Mouse (Mus musculus): ENCODE results near the gene Nav2. TPM values are rescaled to one million over a fixed set of nuclear protein-coding genes. Genes with fewer than 3 reads are reported as not detected.

Nav2 gene
- total RNA-seq, 2 experiments from 2014 or later: 116 to 131 TPM

- intact Hi-C loops (cut with DNase I): no loop called here
- no peak for DNase-seq (ENCODE audit: extremely low spot score in 1 of 2, low spot score in 2 of 2)
Measured at GRCm38 (mm10) chr7:49540181-49540580, 631.7 kb downstream of the Nav2 start.

DNA sequence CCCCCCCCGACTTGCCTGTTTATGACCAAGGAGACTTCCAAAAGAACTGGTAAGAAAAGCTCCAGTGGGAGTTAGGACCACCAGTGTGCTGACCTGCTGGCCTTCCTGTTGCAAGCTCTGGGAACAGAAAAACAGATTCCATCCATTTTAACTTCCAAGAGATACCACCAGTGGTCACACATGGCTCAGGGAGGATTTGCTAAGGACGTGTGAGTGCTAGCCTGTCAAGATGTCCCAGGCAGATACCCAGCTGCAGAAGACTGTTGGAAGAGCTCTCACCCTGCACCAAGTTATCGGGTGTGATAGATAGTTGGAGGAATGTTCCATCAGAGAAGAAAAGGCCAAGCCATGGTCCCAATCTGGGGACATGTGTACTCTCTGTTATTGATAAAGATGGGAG is 633.6 kb downstream of the Nav2 start:
- DNase-seq (ENCODE audit: extremely low spot score in 1 of 2, low spot score in 2 of 2): no peak
- intact Hi-C loops (cut with DNase I): no loop called here

DNA sequence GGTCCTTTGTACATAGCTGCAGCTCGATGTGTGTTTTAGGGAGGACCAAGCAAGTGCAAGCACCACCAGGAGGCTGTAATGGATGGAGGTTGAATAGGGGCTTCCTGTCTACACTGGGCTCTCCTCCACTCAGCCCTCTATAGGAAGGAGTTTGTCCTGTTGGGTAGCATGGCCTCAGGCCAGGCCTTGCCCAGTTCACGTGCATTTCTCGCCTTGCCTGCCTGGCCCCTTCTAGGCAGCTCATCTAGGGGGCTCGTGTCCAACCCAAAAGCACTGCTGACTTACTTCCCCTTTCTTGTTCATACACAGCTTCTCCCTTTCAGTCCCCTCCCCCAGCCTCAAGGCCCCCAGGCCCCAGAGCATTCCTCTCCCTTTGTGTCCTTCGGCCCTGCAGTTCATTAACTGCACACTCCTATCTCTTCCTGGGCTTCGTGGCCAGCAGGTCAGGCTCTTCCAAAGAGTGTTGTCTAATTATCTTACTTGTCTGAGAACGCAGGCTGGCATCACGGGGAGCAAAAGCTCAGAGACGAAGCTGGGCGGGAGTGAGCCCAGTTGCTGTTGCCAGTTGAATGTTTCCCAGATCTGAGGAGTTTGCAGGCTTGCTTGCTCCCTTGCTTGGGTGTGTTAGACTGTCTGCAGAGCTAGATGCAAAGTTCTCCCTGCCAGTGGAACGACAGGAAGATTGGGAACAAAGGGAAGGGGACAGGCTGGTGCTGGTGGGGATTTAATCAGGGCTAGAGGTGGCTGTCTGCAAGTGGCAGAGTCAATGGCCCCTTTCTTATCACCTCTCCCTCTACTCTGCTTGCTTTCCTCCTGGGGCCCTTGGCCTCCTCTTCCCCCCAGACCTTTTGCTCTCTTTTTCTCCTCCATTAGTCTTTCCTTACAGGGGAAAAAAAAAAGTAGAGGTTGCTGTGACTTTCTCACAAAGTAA is 636.5 kb downstream of the Nav2 start:
- intact Hi-C loops (cut with DNase I): no loop called here
- no peak for DNase-seq (ENCODE audit: extremely low spot score in 1 of 2, low spot score in 2 of 2)

GRCm38 (mm10) chr7:49545706-49546097 is 637.2 kb downstream of the Nav2 start:
- intact Hi-C loops (cut with DNase I): no loop called here
- DNase-seq (ENCODE audit: extremely low spot score in 1 of 2, low spot score in 2 of 2): no peak

- no peak for DNase-seq (ENCODE audit: extremely low spot score in 1 of 2, low spot score in 2 of 2)
- intact Hi-C loops (cut with DNase I): no loop called here
Measured at GRCm38 (mm10) chr7:49548397-49548796, 639.9 kb downstream of the Nav2 start.

GRCm38 (mm10) chr7:49553236-49553981 is 644.9 kb downstream of the Nav2 start:
- intact Hi-C loops (cut with DNase I): no loop called here
- DNase-seq (ENCODE audit: extremely low spot score in 1 of 2, low spot score in 2 of 2): no peak

DNA sequence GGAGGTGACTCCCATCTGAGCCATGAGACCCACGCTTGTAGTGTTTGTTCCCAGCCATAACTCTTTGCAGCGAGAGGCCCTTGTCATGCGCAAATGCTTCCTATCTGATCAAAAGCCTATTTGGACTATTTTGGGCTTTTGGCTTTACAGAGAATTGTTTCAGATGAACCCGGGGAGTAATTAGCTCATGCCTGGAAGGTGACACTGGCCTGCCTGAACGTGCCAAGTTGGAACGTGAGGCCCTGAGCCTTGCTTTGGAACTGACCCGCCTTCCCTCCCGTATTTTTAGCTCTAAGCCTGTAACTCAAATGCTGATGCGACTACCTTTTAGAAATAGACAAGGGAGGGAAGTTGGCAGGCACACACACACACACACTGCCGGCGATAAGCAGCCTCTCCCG is 649.7 kb downstream of the Nav2 start:
- intact Hi-C loops (cut with DNase I): no loop called here
- DNase-seq (ENCODE audit: extremely low spot score in 1 of 2, low spot score in 2 of 2): no peak

DNA sequence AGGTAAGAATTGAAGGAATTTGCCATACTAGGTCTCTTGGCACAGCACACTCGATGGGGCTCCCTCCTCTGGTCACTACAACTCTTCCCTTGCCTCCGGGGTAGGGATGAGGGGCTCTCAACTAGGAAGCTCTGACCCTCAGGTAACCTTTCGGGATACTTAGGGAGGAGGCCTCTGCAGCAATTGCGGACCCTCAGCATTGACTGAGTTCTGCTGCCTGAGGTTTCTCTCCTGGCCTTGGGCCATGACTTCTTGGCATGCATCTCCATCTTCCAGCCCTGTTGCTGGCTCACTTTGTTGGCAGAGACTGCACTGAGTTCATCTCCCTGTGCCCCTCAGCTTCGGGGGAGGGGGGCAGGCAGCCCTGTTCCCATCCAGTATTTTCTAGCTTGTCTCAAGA is 650.4 kb downstream of the Nav2 start:
- peak in 1 of 2 experiments; percentile 61 for DNase-seq (ENCODE audit: extremely low spot score in 1 of 2, low spot score in 2 of 2)
- intact Hi-C loops (cut with DNase I): no loop called here

GRCm38 (mm10) chr7:49560012-49560411 is 651.5 kb downstream of the Nav2 start:
- intact Hi-C loops (cut with DNase I): no loop called here
- no peak for DNase-seq (ENCODE audit: extremely low spot score in 1 of 2, low spot score in 2 of 2)

DNA sequence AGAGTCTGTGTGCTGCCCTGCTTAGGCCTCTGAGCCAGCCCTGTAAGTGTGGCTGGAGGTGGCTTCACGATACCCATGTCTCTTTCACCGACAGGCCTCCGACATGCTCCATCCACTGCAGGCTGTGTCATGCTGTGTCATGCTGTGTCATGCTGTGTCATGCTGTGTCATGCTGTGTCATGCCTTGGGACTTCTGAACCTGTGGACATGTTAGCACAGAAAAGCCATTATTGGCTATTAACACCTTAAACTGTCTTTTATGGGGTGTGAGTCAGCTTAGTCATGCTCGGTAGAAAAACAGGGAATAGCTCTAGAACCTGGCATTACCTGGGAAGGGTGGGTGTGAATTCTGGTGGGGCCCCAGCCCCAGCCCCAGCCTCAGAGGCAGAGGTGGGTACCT is 653.9 kb downstream of the Nav2 start:
- no peak for DNase-seq (ENCODE audit: extremely low spot score in 1 of 2, low spot score in 2 of 2)
- intact Hi-C loops (cut with DNase I): no loop called here

DNA sequence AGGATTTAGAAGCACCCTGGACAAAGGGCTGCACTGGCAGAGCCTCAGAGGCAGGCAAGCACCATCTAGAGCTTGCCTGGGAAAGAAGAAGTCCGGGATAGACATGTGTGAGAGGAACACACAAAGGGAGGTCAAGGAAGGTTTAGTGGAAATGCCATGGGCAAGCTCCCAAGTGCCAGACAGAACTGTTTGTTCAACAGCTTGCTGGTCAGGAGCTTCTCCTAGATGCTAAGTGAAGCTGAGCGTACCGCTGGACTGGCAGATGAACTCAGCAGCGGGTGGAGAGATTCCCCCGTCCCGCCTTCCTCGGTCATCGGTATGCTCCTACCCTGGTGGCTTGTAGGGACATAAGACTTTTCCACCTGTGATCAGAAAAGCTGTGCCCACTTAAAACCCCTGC is 654.3 kb downstream of the Nav2 start:
- intact Hi-C loops (cut with DNase I): no loop called here
- DNase-seq (ENCODE audit: extremely low spot score in 1 of 2, low spot score in 2 of 2): no peak

DNA sequence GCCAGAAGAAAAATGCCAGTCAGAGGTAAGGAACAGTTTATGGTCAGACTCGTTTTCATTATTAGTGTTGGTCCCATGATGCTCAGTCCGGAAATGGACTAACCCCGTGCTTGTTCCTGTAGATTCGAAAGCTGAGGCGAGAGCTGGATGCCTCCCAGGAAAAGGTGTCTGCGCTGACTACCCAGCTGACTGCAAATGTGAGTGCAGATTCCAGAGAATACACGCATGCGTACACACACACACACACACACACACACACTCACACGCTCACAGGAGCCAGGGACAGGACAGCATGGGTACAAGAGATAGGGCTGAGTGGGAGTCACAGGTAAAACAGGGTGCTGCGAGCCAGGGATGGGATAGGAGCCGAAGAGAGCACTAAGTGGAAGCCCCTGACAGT is 656.6 kb downstream of the Nav2 start:
- DNase-seq (ENCODE audit: extremely low spot score in 1 of 2, low spot score in 2 of 2): no peak

GRCm38 (mm10) chr7:49565798-49566197 is 657.3 kb downstream of the Nav2 start:
- intact Hi-C loops (cut with DNase I): no loop called here

More for the DNA sequence above, 656.6 kb downstream of the Nav2 start:
- intact Hi-C loops (cut with DNase I): no loop called here

DNA sequence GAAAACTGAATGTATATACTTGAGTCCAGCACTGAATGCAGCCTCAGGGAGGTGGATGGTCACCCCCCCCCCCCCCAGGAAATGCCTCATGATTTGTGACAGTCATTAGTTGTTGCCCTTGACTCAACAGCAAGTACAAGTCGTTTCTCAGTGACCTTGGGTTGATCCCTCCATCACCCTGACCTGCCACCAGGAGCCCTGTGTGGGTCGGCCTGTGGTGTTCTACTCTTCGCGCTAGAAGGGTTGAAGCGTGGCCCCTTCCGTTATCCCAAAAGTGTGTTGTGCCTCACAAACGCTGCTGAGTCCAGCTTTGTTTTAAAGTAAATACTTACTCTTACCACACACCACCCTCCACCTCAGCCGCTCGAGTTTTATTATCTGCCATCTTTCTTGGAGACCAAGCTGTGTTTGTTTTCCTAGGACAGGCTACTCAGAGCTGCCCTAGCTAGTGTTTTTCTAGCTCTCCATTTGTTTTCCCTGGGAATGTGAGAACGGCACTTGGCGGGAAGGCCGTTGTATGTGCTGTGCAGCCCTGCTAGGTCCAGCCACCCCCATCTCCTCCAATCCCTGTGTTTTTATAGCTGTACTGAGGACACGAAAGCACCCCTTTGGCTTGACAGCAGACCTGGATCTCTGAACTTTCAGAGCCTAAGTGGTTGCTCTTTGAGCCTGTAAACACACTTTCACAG is 659.0 kb downstream of the Nav2 start:
- DNase-seq (ENCODE audit: extremely low spot score in 1 of 2, low spot score in 2 of 2): no peak
- intact Hi-C loops (cut with DNase I): no loop called here

More at GRCm38 (mm10) chr7:49565798-49566197, 657.3 kb downstream of the Nav2 start:
- no peak for DNase-seq (ENCODE audit: extremely low spot score in 1 of 2, low spot score in 2 of 2)

- DNase-seq (ENCODE audit: extremely low spot score in 1 of 2, low spot score in 2 of 2): peak in 1 of 2 experiments; percentile 79
Measured at GRCm38 (mm10) chr7:49569646-49570045, 661.1 kb downstream of the Nav2 start.

DNA sequence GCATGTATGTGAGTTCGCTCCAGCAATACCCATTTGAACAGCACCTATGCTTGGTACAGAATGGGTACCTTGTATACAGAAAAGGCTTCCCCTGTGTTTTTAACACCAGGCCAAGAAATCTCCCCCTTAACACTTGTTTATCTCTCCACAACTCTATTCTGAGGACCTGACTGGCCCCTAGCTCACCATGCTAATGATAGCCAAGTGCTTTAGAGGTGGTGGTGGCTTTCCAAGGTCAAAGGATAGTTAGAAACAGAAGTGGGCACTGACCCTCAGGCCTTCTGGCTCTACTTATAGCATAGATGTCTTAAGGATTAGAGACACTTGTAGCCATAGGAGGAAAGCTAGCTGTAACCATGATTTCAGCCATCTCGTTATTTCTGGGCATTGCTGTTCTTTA is 663.1 kb downstream of the Nav2 start:
- intact Hi-C loops (cut with DNase I): no loop called here
- DNase-seq (ENCODE audit: extremely low spot score in 1 of 2, low spot score in 2 of 2): no peak

More at GRCm38 (mm10) chr7:49569646-49570045, 661.1 kb downstream of the Nav2 start:
- intact Hi-C loops (cut with DNase I): no loop called here

DNA sequence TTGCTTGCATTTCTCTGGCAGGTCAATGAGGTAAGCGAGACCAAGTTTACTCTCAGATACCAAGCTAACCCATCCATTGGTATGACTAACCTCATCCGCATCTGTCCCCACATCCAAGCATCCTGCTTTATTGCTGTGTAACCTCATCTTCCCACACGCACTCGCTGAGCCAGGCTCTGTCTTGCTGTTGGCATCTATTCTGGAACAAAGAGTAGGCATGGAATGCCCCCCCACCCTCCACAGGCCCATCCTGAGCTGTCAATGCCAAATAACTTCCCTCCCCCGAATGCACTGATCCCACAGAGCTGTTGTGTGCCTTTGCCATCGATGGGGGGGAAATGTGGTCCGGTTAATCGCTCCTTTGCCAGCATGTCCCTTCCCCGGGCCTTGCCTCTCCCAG is 666.7 kb downstream of the Nav2 start:
- intact Hi-C loops (cut with DNase I): no loop called here
- no peak for DNase-seq (ENCODE audit: extremely low spot score in 1 of 2, low spot score in 2 of 2)

- no peak for DNase-seq (ENCODE audit: extremely low spot score in 1 of 2, low spot score in 2 of 2)
- intact Hi-C loops (cut with DNase I): no loop called here
Measured at GRCm38 (mm10) chr7:49577096-49577495, 668.6 kb downstream of the Nav2 start.

DNA sequence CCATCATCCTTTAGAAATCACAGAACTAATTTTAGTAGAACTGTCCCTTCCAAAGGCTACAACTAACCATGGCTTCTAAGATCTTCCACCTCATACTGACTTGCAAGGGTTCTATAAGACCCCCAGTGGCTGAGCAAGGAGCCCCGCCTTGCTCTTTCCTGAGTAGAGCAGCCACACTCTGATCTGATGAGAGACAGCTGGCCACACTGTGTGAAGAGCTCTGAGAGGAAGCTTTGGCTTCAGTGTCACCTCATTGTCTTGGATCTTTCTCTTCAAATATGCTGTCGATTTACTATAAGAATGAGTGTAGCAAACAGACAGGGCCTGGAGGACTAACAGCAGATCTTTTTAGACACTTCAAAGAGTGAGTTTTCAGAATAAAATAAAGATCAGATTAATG is 673.4 kb downstream of the Nav2 start:
- intact Hi-C loops (cut with DNase I): no loop called here
- DNase-seq (ENCODE audit: extremely low spot score in 1 of 2, low spot score in 2 of 2): no peak
